ENCODE assay signal across 28 mouse cellular contexts in genomic region chr4:59302387-59302786, GRCm38 (mm10).
DNase-seq lines count a peak whose midpoint lies in the region; ATAC-seq and TF ChIP-seq lines count a peak whose summit lies in the region.
"Had no signal": no experiment of that assay in that cellular context is flagged by ENCODE, and none has a peak within 500 bp of the region (broad histone marks: within the 10 kb centered on the region; RNA-seq: fewer than 3 reads in every experiment).

No protein-coding gene starts in this region.

- no peaks in the 10 kb centered on the region for H3K4me1 ChIP-seq in forebrain, embryonic 11.5 days (replicated peaks; ENCODE audit: control insufficient read depth, insufficient read depth, low read length)
- no peaks in the 10 kb centered on the region for H3K4me1 ChIP-seq in forebrain, embryonic 13.5 days
- H3K4me1 ChIP-seq in liver, embryonic 11.5 days (replicated peaks; ENCODE audit: control insufficient read depth, insufficient read depth, low read length) = no peaks in the 10 kb centered on the region
- H3K4me1 ChIP-seq in liver, embryonic 13.5 days (replicated peaks) = no peaks in the 10 kb centered on the region
- H3K4me1 ChIP-seq: embryonic facial prominence, embryonic 13.5 days; embryonic facial prominence, embryonic 15.5 days; forebrain, embryonic 10.5 days had no signal

- no peaks in the 10 kb centered on the region for H3K9me3 ChIP-seq in forebrain, embryonic 11.5 days (ENCODE audit: control insufficient read depth, low read length)
- no peaks in the 10 kb centered on the region for H3K9me3 ChIP-seq in forebrain, embryonic 13.5 days (replicated peaks)
- no peaks in the 10 kb centered on the region for H3K9me3 ChIP-seq in liver, embryonic 11.5 days (ENCODE audit: control insufficient read depth, low read length)
- no peaks in the 10 kb centered on the region for H3K9me3 ChIP-seq in liver, embryonic 13.5 days (replicated peaks)
- H3K9me3 ChIP-seq: embryonic facial prominence, embryonic 13.5 days; embryonic facial prominence, embryonic 15.5 days; forebrain, embryonic 10.5 days; G1E had no signal

- no peaks in the 10 kb centered on the region for H3K36me3 ChIP-seq in forebrain, embryonic 11.5 days (ENCODE audit: control insufficient read depth, insufficient read depth, low read length)
- no peaks in the 10 kb centered on the region for H3K36me3 ChIP-seq in forebrain, embryonic 13.5 days (ENCODE audit: poor library complexity, severe bottlenecking)
- no peaks in the 10 kb centered on the region for H3K36me3 ChIP-seq in liver, embryonic 11.5 days (ENCODE audit: control insufficient read depth, insufficient read depth, low read length)
- no peaks in the 10 kb centered on the region for H3K36me3 ChIP-seq in liver, embryonic 13.5 days
- H3K36me3 ChIP-seq: embryonic facial prominence, embryonic 13.5 days; embryonic facial prominence, embryonic 15.5 days; forebrain, embryonic 10.5 days; G1E had no signal

- 89% methylated on average over 8 of the region's 8 CpGs for WGBS in forebrain, embryonic 11.5 days
- WGBS in forebrain, embryonic 13.5 days = 93% methylated on average over 8 of the region's 8 CpGs
- 88% methylated on average over 8 of the region's 8 CpGs for WGBS in liver, embryonic 11.5 days
- WGBS in liver, embryonic 13.5 days (ENCODE audit: insufficient replicate concordance) = 80% methylated on average over 8 of the region's 8 CpGs

- no peak overlapping the region for H3K4me3 ChIP-seq in forebrain, embryonic 11.5 days (ENCODE audit: low read depth, low read length)
- H3K4me3 ChIP-seq in forebrain, embryonic 13.5 days = no peak overlapping the region
- H3K4me3 ChIP-seq in liver, embryonic 11.5 days (ENCODE audit: low read depth, low read length) = no peak overlapping the region
- H3K4me3 ChIP-seq in liver, embryonic 13.5 days (replicated peaks) = no peak overlapping the region
- no peak overlapping the region for H3K4me3 ChIP-seq in left cerebral cortex, adult 2 months
- H3K4me3 ChIP-seq: embryonic facial prominence, embryonic 13.5 days; embryonic facial prominence, embryonic 15.5 days; erythroblast, embryonic 14.5 days; forebrain, embryonic 10.5 days had no signal

- no peak for TF ChIP-seq CTCF in left cerebral cortex, adult 2 months (IDR thresholded peaks at IDR 0.05)

- H3K27me3 ChIP-seq in forebrain, embryonic 11.5 days (ENCODE audit: control insufficient read depth, insufficient read depth, low read length) = no peaks in the 10 kb centered on the region
- no peaks in the 10 kb centered on the region for H3K27me3 ChIP-seq in forebrain, embryonic 13.5 days
- no peaks in the 10 kb centered on the region for H3K27me3 ChIP-seq in liver, embryonic 11.5 days (replicated peaks; ENCODE audit: control insufficient read depth, insufficient read depth, low read length)
- no peaks in the 10 kb centered on the region for H3K27me3 ChIP-seq in liver, embryonic 13.5 days
- H3K27me3 ChIP-seq: CH12.LX; embryonic facial prominence, embryonic 13.5 days; embryonic facial prominence, embryonic 15.5 days; Patski had no signal

- intact Hi-C loops in left cerebral cortex, adult 2 months (cut with DNase I) = no loop called here

- H3K9ac ChIP-seq in forebrain, embryonic 11.5 days (ENCODE audit: low read length) = no peak overlapping the region
- no peak overlapping the region for H3K9ac ChIP-seq in forebrain, embryonic 13.5 days
- H3K9ac ChIP-seq in liver, embryonic 11.5 days (ENCODE audit: low read depth, low read length) = no peak overlapping the region
- no peak overlapping the region for H3K9ac ChIP-seq in liver, embryonic 13.5 days
- H3K9ac ChIP-seq: embryonic facial prominence, embryonic 13.5 days; embryonic facial prominence, embryonic 15.5 days had no signal

- no peak overlapping the region for H3K4me2 ChIP-seq in forebrain, embryonic 11.5 days (ENCODE audit: low read depth, low read length, severe bottlenecking)
- no peak overlapping the region for H3K4me2 ChIP-seq in forebrain, embryonic 13.5 days
- no peak overlapping the region for H3K4me2 ChIP-seq in liver, embryonic 11.5 days
- H3K4me2 ChIP-seq in liver, embryonic 13.5 days = no peak overlapping the region
- H3K4me2 ChIP-seq: embryonic facial prominence, embryonic 13.5 days; embryonic facial prominence, embryonic 15.5 days had no signal

- ATAC-seq in forebrain, embryonic 11.5 days (replicated peaks; ENCODE audit: low FRiP score) = no peak
- no peak for ATAC-seq in forebrain, embryonic 13.5 days
- ATAC-seq in liver, embryonic 11.5 days (replicated peaks; ENCODE audit: low FRiP score) = peak; percentile 43; the same call in 1 of the 2 replicates
- peak; percentile 50; the same call in 1 of the 2 replicates for ATAC-seq in liver, embryonic 13.5 days (ENCODE audit: low read depth)
- ATAC-seq in megakaryocyte-erythroid progenitor cell, adult 5-6 weeks (replicated peaks; ENCODE audit: low FRiP score, low TSS enrichment, poor library complexity, severe bottlenecking) = peak; percentile 70
- ATAC-seq: activated CD4-positive, CD25-positive, alpha-beta regulatory T cell, adult 4 months; CD4-positive, CD25-positive, alpha-beta regulatory T cell, adult 4 months; forebrain, embryonic 14.5 days; forebrain, embryonic 16.5 days; Patski had no signal

- H3K27ac ChIP-seq in forebrain, embryonic 11.5 days (ENCODE audit: low read depth, low read length) = no peak overlapping the region
- no peak overlapping the region for H3K27ac ChIP-seq in forebrain, embryonic 13.5 days
- no peak overlapping the region for H3K27ac ChIP-seq in liver, embryonic 11.5 days (ENCODE audit: low read depth, low read length)
- no peak overlapping the region for H3K27ac ChIP-seq in liver, embryonic 13.5 days
- no peak overlapping the region for H3K27ac ChIP-seq in left cerebral cortex, adult 2 months
- H3K27ac ChIP-seq: embryonic facial prominence, embryonic 13.5 days; embryonic facial prominence, embryonic 15.5 days; forebrain, embryonic 10.5 days had no signal

- peak; percentile 28 for DNase-seq in forebrain, embryonic 11.5 days (ENCODE audit: low spot score)
- DNase-seq in liver, embryonic 11.5 days (ENCODE audit: low spot score) = no peak
- no peak for DNase-seq in liver
- no peak for DNase-seq in liver, embryonic 13.5 days
- no peak for DNase-seq in left cerebral cortex, adult 2 months (ENCODE audit: extremely low spot score in 1 of 2, low spot score in 2 of 2)
- DNase-seq: adrenal gland, adult 8-10 months; adrenal gland, postnatal 14 days; adrenal gland, postnatal 36 days; B cell, adult 2 months; cerebellum, adult 11-12 months; cerebellum, adult 8-10 months; cerebellum, adult 9-11 months; cerebellum, postnatal 14 days; cerebellum, postnatal 36 days; embryo, embryonic 11 days had no signal

Comparison
In these comparisons a context has a peak if more than half of its experiments do, and no peak if none do; other contexts are left out.
1. ATAC-seq: peak in liver, embryonic 11.5 days (single experiment), liver, embryonic 13.5 days (single experiment) and megakaryocyte-erythroid progenitor cell, adult 5-6 weeks (single experiment); none in forebrain, embryonic 11.5 days (single experiment) and forebrain, embryonic 13.5 days (single experiment).